Mouse (Mus musculus) cerebellum, adult 2 months (tissue): Measurements from ENCODE around the gene Rsc1a1. TPM values are rescaled to one million over a fixed set of nuclear protein-coding genes. Genes with fewer than 3 reads are reported as not detected.
A peak's percentile ranks its signal among the peaks of the same experiment; 100 is the strongest.

Experiments
- DNase-seq, 2 experiments: peaks; one replicate each; pipeline ENCODE4 v3.0.0; 2021
- H3K27ac ChIP-seq: fragments of 200-500 bp; 2 replicates; pipeline ENCODE4 v1.5.1; 2012; ENCODE audit warnings: low read length, control low read depth, inconsistent platforms; ENCODE audit not compliant: insufficient read depth
- H3K27me3 ChIP-seq: fragments of 200-500 bp; 2 replicates; pipeline ENCODE4 v1.6.1; 2012; ENCODE audit warnings: inconsistent platforms, mild to moderate bottlenecking, low read length, moderate library complexity; ENCODE audit not compliant: control insufficient read depth, insufficient read depth
- H3K4me1 ChIP-seq: fragments of 200-500 bp; 2 replicates; pipeline ENCODE4 v1.6.1; 2011; ENCODE audit warnings: low read length; ENCODE audit not compliant: control insufficient read depth, insufficient read depth
- H3K4me3 ChIP-seq: fragments of 200-500 bp; replicated peaks from 2 replicates; pipeline ENCODE3; 2011; ENCODE audit warnings: mild to moderate bottlenecking, low read depth, low read length, control low read depth; ENCODE audit not compliant: insufficient read depth
- CTCF ChIP-seq: fragments of 200-500 bp; IDR thresholded peaks from 2 replicates; pipeline ENCODE4 v1.5.1; 2011; ENCODE audit warnings: low read depth, mild to moderate bottlenecking, control low read depth, low read length, moderate library complexity, borderline replicate concordance; ENCODE audit not compliant: insufficient read depth
- POLR2A ChIP-seq: fragments of 200-500 bp; IDR thresholded peaks from 2 replicates; pipeline ENCODE4 v1.6.1; 2011; ENCODE audit warnings: low read length, control low read depth, borderline replicate concordance; ENCODE audit not compliant: insufficient read depth
- WGBS: fragments of 180-500 bp; shearing (Covaris S2); methylation state at CpG from one replicate; pipeline ENCODE4 v1.1.7; 2018; 5-methylcytosine and 5-hydroxymethylcytosine counted together
- polyA plus RNA-seq: library from polyadenylated mRNA; depleted of rRNA; stranded (reverse); fragments of >200 nt; gene quantifications from 2 replicates; pipeline ENCODE4 v1.2.3, GENCODE M21; 2012

Rsc1a1 gene
- polyA plus RNA-seq, 1 experiment = 7.4 TPM

GRCm38 (mm10) chr4:141715027-141715426 is 29.6 kb upstream of the Rsc1a1 start:
- Histone ChIP-seq H3K4me3 (no peak overlapping the region), H3K27me3 (no peaks in the 10 kb centered on the region), H3K27ac (no peak overlapping the region), H3K4me1 (peaks cover 7% of the 10 kb centered on the region)
- 42% methylated on average over 2 of the region's 2 CpGs for WGBS
- no peak for TF ChIP-seq POLR2A
- no peak for TF ChIP-seq CTCF
- DNase-seq = peak in 1 of 2 experiments; percentile 14

- TF ChIP-seq POLR2A = no peak
- no peak for TF ChIP-seq CTCF
- DNase-seq = no peak
- WGBS = 95% methylated on average over 5 of the region's 5 CpGs
Measured at GRCm38 (mm10) chr4:141713598-141714142, 28.3 kb upstream of the Rsc1a1 start.

GRCm38 (mm10) chr4:141711250-141711649 is 25.9 kb upstream of the Rsc1a1 start:
- H3K27ac ChIP-seq = no peak overlapping the region
- H3K4me3 ChIP-seq = no peak overlapping the region
- TF ChIP-seq POLR2A (no peak), CTCF (no peak)
- DNase-seq = no peak
- peaks cover 7% of the 10 kb centered on the region for H3K4me1 ChIP-seq
- WGBS = 100% methylated on average over 1 of the region's 1 CpGs
- H3K27me3 ChIP-seq = no peaks in the 10 kb centered on the region

More at GRCm38 (mm10) chr4:141713598-141714142, 28.3 kb upstream of the Rsc1a1 start:
- peaks cover 7% of the 10 kb centered on the region for H3K4me1 ChIP-seq
- H3K4me3 ChIP-seq = no peak overlapping the region
- no peaks in the 10 kb centered on the region for H3K27me3 ChIP-seq
- no peak overlapping the region for H3K27ac ChIP-seq

GRCm38 (mm10) chr4:141708971-141709370 is 23.6 kb upstream of the Rsc1a1 start:
- Histone ChIP-seq H3K27ac (no peak overlapping the region), H3K27me3 (no peaks in the 10 kb centered on the region), H3K4me1 (no peaks in the 10 kb centered on the region), H3K4me3 (no peak overlapping the region)
- DNase-seq = no peak
- 91% methylated on average over 2 of the region's 2 CpGs for WGBS
- TF ChIP-seq POLR2A = no peak

- TF ChIP-seq CTCF (no peak), POLR2A (no peak)
- WGBS = 75% methylated on average over 7 of the region's 7 CpGs
- no peaks in the 10 kb centered on the region for H3K27me3 ChIP-seq
- no peak overlapping the region for H3K27ac ChIP-seq
- no peaks in the 10 kb centered on the region for H3K4me1 ChIP-seq
- DNase-seq = no peak
- H3K4me3 ChIP-seq = no peak overlapping the region
Measured at GRCm38 (mm10) chr4:141708005-141708404, 22.6 kb upstream of the Rsc1a1 start.

- no peak for DNase-seq
- H3K27ac ChIP-seq = no peak overlapping the region
- 27% methylated on average over 4 of the region's 4 CpGs for WGBS
- H3K4me1 ChIP-seq = no peaks in the 10 kb centered on the region
- no peaks in the 10 kb centered on the region for H3K27me3 ChIP-seq
- no peak overlapping the region for H3K4me3 ChIP-seq
- TF ChIP-seq CTCF (no peak), POLR2A (no peak)
Measured at GRCm38 (mm10) chr4:141705331-141705730, 19.9 kb upstream of the Rsc1a1 start.

GRCm38 (mm10) chr4:141704625-141705024 is 19.2 kb upstream of the Rsc1a1 start:
- TF ChIP-seq CTCF = no peak
- no peak for TF ChIP-seq POLR2A
- Histone ChIP-seq H3K4me1 (no peaks in the 10 kb centered on the region), H3K27ac (no peak overlapping the region), H3K27me3 (no peaks in the 10 kb centered on the region), H3K4me3 (no peak overlapping the region)
- no peak for DNase-seq
- WGBS = 77% methylated on average over 2 of the region's 2 CpGs

GRCm38 (mm10) chr4:141694719-141695118 is 9.3 kb upstream of the Rsc1a1 start:
- Histone ChIP-seq H3K27ac (no peak overlapping the region), H3K4me1 (no peaks in the 10 kb centered on the region), H3K27me3 (no peaks in the 10 kb centered on the region), H3K4me3 (no peak overlapping the region)
- no peak for DNase-seq
- TF ChIP-seq POLR2A = no peak
- no peak for TF ChIP-seq CTCF
- WGBS = 30% methylated on average over 8 of the region's 8 CpGs

- Histone ChIP-seq H3K27me3 (no peaks in the 10 kb centered on the region), H3K27ac (no peak overlapping the region), H3K4me1 (no peaks in the 10 kb centered on the region), H3K4me3 (no peak overlapping the region)
- TF ChIP-seq POLR2A (no peak), CTCF (no peak)
- WGBS = 94% methylated on average over 8 of the region's 8 CpGs
- no peak for DNase-seq
Measured at GRCm38 (mm10) chr4:141688505-141688904, 3.1 kb upstream of the Rsc1a1 start.
